Mouse (Mus musculus): ENCODE data around the gene Tceal7.
"Not testable (repeated sequence)": the region's sequence is repeated elsewhere in the genome, so short reads cannot be mapped to it uniquely, and the experiment has no call there.

Gene Tceal7

DNA sequence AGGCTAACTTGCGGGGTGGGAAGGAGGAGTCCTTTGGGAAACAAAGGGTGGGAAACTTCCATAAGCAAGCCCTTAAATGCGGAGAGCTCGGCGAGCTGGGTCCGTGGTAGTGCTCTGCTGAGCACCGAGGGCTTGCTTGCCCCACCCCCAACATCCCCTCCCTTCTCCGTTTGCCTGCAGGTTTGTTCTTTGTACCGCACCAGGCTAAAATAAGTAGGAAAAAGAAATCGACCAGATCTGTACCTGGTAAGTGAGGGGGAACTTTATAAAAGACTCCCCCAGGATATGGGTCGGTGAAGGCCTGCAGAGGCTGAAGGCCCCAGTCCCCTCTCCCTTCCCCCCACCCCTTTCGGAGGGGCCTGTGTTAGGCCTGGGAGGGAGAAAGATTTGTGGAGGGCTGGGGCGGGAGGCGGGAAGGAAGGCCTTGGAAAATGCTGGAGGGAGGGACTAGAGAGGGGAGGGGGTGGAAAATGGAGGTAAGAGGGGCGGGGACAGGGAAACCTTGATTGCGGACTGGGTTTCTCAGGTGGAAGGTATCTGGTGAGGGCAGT is 31.0 kb downstream of the Tceal7 start:
- peak in 1 of 2 experiments; percentile 2 for DNase-seq (ENCODE audit: low spot score in 2 of 2)

GRCm38 (mm10) chrX:136248811-136249210 is 34.2 kb downstream of the Tceal7 start:
- DNase-seq (ENCODE audit: low spot score in 2 of 2) = no peak

DNA sequence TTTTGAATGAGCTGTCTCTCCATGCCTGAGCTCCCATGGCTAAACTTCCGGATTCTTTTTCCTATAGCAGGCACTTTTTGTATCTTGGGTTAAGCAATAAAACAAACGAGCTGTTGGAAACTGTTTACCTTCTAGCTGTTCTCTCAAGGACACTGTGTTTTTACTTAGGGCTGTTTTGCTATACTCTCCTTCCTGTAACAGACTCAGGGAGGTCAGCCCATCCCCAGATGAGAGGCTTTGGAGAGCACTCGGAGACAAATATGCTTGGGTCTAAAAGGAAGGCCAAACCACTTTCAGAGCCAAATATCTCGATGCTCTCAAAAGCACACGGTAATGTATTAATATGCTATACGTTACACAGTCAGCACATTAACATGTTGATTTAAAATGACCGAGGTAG is 35.1 kb downstream of the Tceal7 start:
- DNase-seq (ENCODE audit: low spot score in 2 of 2) = no peak

DNA sequence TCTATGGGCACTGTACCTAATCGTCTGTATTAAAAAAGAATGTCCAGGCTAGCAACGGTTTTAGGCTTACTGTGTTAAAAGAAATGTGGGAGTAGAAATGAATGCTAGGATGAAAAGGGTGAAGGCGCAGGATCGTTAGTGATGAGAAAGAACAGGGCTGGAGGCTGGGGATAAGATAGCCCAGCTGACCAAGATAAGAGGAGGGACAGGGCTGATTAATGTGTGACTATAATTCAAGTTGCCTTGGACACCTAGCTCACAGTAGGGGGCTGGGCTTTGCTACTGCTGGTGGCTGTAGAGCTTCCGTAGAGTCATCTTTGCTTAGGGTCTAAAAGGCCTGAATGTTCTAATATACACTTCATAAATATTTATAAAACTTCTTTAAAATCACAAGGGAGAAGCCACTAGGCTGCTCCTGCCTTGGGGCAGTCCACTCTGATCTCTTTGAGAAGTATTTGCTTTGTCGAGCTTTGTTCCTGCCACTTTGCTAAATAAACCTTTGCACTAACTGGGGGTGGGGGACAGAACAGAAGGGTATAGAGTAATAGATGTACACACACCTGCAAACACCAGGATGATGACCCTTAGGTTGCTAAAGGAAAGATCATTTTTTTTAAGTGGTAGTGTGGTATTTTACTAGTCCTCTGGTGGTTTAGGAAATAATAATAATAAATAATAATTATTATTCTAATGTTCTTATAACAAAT is 37.6 kb downstream of the Tceal7 start:
- DNase-seq (ENCODE audit: low spot score in 2 of 2) = no peak

GRCm38 (mm10) chrX:136267720-136268119 is 53.1 kb downstream of the Tceal7 start:
- no peak for DNase-seq (ENCODE audit: low spot score in 2 of 2)

GRCm38 (mm10) chrX:136268173-136268572 is 53.6 kb downstream of the Tceal7 start:
- DNase-seq (ENCODE audit: low spot score in 2 of 2) = no peak

DNA sequence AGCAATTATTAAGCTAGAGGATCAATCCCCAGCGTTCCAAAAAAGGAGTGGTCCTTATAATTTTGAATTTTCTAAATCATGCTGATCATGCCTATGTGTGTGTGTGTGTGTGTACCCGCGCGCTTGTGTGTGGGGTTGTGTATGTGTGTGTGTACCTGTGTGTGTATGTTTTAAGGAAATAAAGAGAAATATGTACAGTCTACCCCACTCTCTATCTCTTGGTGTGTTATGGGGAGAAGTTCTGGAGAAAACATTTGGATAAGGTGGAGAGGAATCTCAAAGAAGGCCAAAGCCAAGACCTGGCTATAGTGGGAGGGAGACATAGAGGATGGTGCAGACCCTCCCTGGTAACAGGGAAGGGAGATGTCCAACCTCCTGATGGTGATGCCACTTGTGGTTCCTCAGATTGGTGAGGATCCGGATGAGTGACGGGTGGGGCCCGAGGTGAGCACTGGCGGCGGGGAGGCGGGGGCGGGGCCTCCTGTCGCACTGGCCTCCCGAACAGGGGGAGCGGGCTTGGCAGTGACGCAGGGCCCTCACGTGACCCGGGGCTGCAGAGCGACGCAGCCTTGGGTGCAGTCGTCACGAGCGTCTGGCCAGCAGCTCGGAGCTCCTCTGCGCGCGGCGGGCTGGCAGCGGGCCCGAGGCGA is 55.3 kb downstream of the Tceal7 start, which contains the start of gene Bex3:
Gene Bex3, plus strand, starts transcription at position 511 of the 650 bp plus-strand sequence.
- peak; percentile 24 to 43 for DNase-seq (ENCODE audit: low spot score in 2 of 2)

- DNase-seq (ENCODE audit: low spot score in 2 of 2) = not testable (repeated sequence)
Observed at GRCm38 (mm10) chrX:136270393-136271111, 56.0 kb downstream of the Tceal7 start.

DNA sequence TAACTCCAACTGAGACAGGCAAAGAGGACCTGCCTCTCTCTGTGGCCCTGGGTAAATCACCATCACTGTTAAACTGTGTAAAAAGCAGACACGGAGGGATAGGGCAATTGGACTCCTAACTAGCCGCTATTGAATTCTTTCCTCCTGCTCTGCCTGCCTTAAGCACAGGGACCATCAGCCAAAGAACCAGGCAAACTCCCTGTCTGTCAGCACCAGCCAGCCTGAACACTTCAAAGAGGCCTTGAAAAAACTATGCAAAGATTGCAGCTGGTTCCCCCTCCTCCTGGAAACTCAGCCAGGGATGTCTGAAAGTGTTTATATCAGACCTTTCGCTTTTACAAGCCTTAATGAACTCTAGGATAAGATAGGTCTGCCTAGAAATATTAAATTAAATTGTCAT is 60.0 kb downstream of the Tceal7 start:
- no peak for DNase-seq (ENCODE audit: low spot score in 2 of 2)

- no peak for DNase-seq (ENCODE audit: low spot score in 2 of 2)
Observed at GRCm38 (mm10) chrX:136275386-136275785, 60.8 kb downstream of the Tceal7 start.
